Mouse (Mus musculus): ENCODE measurements around the gene Man2b1. TPM values are rescaled to one million over a fixed set of nuclear protein-coding genes. Genes with fewer than 3 reads are reported as not detected.
"Not testable (repeated sequence)": the region's sequence is repeated elsewhere in the genome, so short reads cannot be mapped to it uniquely, and the experiment has no call there.

Gene Man2b1
- polyA plus RNA-seq, 1 experiment from 2014 or later = 72.4 TPM

- H3K36me3 ChIP-seq (ENCODE audit: control insufficient read depth, insufficient read depth, low read length) = peaks cover 7% of the 10 kb centered on the region
- H3K4me1 ChIP-seq (ENCODE audit: control insufficient read depth, insufficient read depth, low read length) = no peaks in the 10 kb centered on the region
- H3K4me3 ChIP-seq (ENCODE audit: low read length) = no peak overlapping the region
- no peaks in the 10 kb centered on the region for H3K9me3 ChIP-seq (ENCODE audit: control insufficient read depth, low read length)
- WGBS = 96% methylated on average over 7 of the region's 7 CpGs
- no peaks in the 10 kb centered on the region for H3K27me3 ChIP-seq (replicated peaks; ENCODE audit: control insufficient read depth, insufficient read depth, low read length)
- ATAC-seq = no peak
- no peak overlapping the region for H3K4me2 ChIP-seq (ENCODE audit: low read depth, low read length)
- H3K9ac ChIP-seq (ENCODE audit: low read depth, low read length) = no peak overlapping the region
- H3K27ac ChIP-seq (ENCODE audit: low read length) = no peak overlapping the region
Measured at GRCm38 (mm10) chr8:85095566-85095965, 12.5 kb downstream of the Man2b1 start.

- no peak overlapping the region for H3K4me3 ChIP-seq (ENCODE audit: low read length)
- H3K27ac ChIP-seq (ENCODE audit: low read length) = no peak overlapping the region
- H3K9me3 ChIP-seq (ENCODE audit: control insufficient read depth, low read length) = no peaks in the 10 kb centered on the region
- no peaks in the 10 kb centered on the region for H3K27me3 ChIP-seq (replicated peaks; ENCODE audit: control insufficient read depth, insufficient read depth, low read length)
- peaks cover 7% of the 10 kb centered on the region for H3K36me3 ChIP-seq (ENCODE audit: control insufficient read depth, insufficient read depth, low read length)
- 92% methylated on average over 16 of the region's 16 CpGs for WGBS
- H3K4me1 ChIP-seq (ENCODE audit: control insufficient read depth, insufficient read depth, low read length) = no peaks in the 10 kb centered on the region
- H3K4me2 ChIP-seq (ENCODE audit: low read depth, low read length) = no peak overlapping the region
- ATAC-seq = no peak
- H3K9ac ChIP-seq (ENCODE audit: low read depth, low read length) = no peak overlapping the region
Measured at GRCm38 (mm10) chr8:85096196-85096595, 13.1 kb downstream of the Man2b1 start.

- no peak overlapping the region for H3K27ac ChIP-seq (ENCODE audit: low read length)
- H3K27me3 ChIP-seq (replicated peaks; ENCODE audit: control insufficient read depth, insufficient read depth, low read length) = no peaks in the 10 kb centered on the region
- no peak overlapping the region for H3K4me3 ChIP-seq (ENCODE audit: low read length)
- H3K4me2 ChIP-seq (ENCODE audit: low read depth, low read length) = no peak overlapping the region
- no peak overlapping the region for H3K9ac ChIP-seq (ENCODE audit: low read depth, low read length)
- no peaks in the 10 kb centered on the region for H3K4me1 ChIP-seq (ENCODE audit: control insufficient read depth, insufficient read depth, low read length)
- peaks cover 7% of the 10 kb centered on the region for H3K36me3 ChIP-seq (ENCODE audit: control insufficient read depth, insufficient read depth, low read length)
- 90% methylated on average over 4 of the region's 4 CpGs for WGBS
- no peak for ATAC-seq
- no peaks in the 10 kb centered on the region; the same call in 1 of the 2 replicates for H3K9me3 ChIP-seq (ENCODE audit: control insufficient read depth, low read length)
Measured at GRCm38 (mm10) chr8:85096850-85097249, 13.8 kb downstream of the Man2b1 start.

GRCm38 (mm10) chr8:85100076-85100665 lies 17.1 kb downstream of the Man2b1 start:
- 87% methylated on average over 4 of the region's 4 CpGs for WGBS
- H3K9ac ChIP-seq (ENCODE audit: low read depth, low read length) = no peak overlapping the region
- no peak for ATAC-seq

GRCm38 (mm10) chr8:85113241-85113640 lies 30.2 kb downstream of the Man2b1 start:
- H3K4me2 ChIP-seq (ENCODE audit: low read depth, low read length) = no peak overlapping the region
- H3K9me3 ChIP-seq (ENCODE audit: control insufficient read depth, low read length) = peaks cover 3% of the 10 kb centered on the region; the same call in 1 of the 2 replicates
- no peaks in the 10 kb centered on the region for H3K4me1 ChIP-seq (ENCODE audit: control insufficient read depth, insufficient read depth, low read length)
- no peaks in the 10 kb centered on the region for H3K27me3 ChIP-seq (replicated peaks; ENCODE audit: control insufficient read depth, insufficient read depth, low read length)
- no peak overlapping the region for H3K9ac ChIP-seq (ENCODE audit: low read depth, low read length)
- no peak overlapping the region for H3K27ac ChIP-seq (ENCODE audit: low read length)
- peaks cover 24% of the 10 kb centered on the region for H3K36me3 ChIP-seq (ENCODE audit: control insufficient read depth, insufficient read depth, low read length)
- 94% methylated on average over 10 of the region's 10 CpGs for WGBS
- no peak for ATAC-seq
- H3K4me3 ChIP-seq (ENCODE audit: low read length) = no peak overlapping the region

More at GRCm38 (mm10) chr8:85100076-85100665, 17.1 kb downstream of the Man2b1 start:
- Histone ChIP-seq H3K9me3 (ENCODE audit: control insufficient read depth, low read length) (no peaks in the 10 kb centered on the region; the same call in 1 of the 2 replicates), H3K27me3 (replicated peaks; ENCODE audit: control insufficient read depth, insufficient read depth, low read length) (no peaks in the 10 kb centered on the region), H3K4me3 (ENCODE audit: low read length) (no peak overlapping the region), H3K4me2 (ENCODE audit: low read depth, low read length) (no peak overlapping the region), H3K4me1 (ENCODE audit: control insufficient read depth, insufficient read depth, low read length) (no peaks in the 10 kb centered on the region), H3K27ac (ENCODE audit: low read length) (no peak overlapping the region), H3K36me3 (ENCODE audit: control insufficient read depth, insufficient read depth, low read length) (peaks cover 7% of the 10 kb centered on the region)

GRCm38 (mm10) chr8:85115501-85115900 lies 32.4 kb downstream of the Man2b1 start:
- 0 out of 2 replicates have a peak, but pooled peaks cover 3% of the 10 kb centered on the region for H3K4me1 ChIP-seq (ENCODE audit: control insufficient read depth, insufficient read depth, low read length)
- H3K27me3 ChIP-seq (replicated peaks; ENCODE audit: control insufficient read depth, insufficient read depth, low read length) = no peaks in the 10 kb centered on the region
- H3K27ac ChIP-seq (ENCODE audit: low read length) = no peak overlapping the region
- H3K9ac ChIP-seq (ENCODE audit: low read depth, low read length) = no peak overlapping the region
- 85% methylated on average over 4 of the region's 4 CpGs for WGBS
- peaks cover 14% of the 10 kb centered on the region for H3K36me3 ChIP-seq (ENCODE audit: control insufficient read depth, insufficient read depth, low read length)
- ATAC-seq = no peak
- H3K4me2 ChIP-seq (ENCODE audit: low read depth, low read length) = no peak overlapping the region
- H3K9me3 ChIP-seq (ENCODE audit: control insufficient read depth, low read length) = no peaks in the 10 kb centered on the region
- no peak overlapping the region for H3K4me3 ChIP-seq (ENCODE audit: low read length)

GRCm38 (mm10) chr8:85116984-85117383 lies 33.9 kb downstream of the Man2b1 start:
- no peak overlapping the region for H3K4me2 ChIP-seq (ENCODE audit: low read depth, low read length)
- H3K36me3 ChIP-seq (ENCODE audit: control insufficient read depth, insufficient read depth, low read length) = peaks cover 3% of the 10 kb centered on the region; the same call in 1 of the 2 replicates
- no peak overlapping the region for H3K9ac ChIP-seq (ENCODE audit: low read depth, low read length)
- 0 out of 2 replicates have a peak, but pooled peaks cover 3% of the 10 kb centered on the region for H3K4me1 ChIP-seq (ENCODE audit: control insufficient read depth, insufficient read depth, low read length)
- 65% methylated on average over 7 of the region's 7 CpGs for WGBS
- H3K9me3 ChIP-seq (ENCODE audit: control insufficient read depth, low read length) = no peaks in the 10 kb centered on the region
- ATAC-seq = no peak
- H3K4me3 ChIP-seq (ENCODE audit: low read length) = no peak overlapping the region
- H3K27me3 ChIP-seq (replicated peaks; ENCODE audit: control insufficient read depth, insufficient read depth, low read length) = no peaks in the 10 kb centered on the region
- no peak overlapping the region for H3K27ac ChIP-seq (ENCODE audit: low read length)

GRCm38 (mm10) chr8:85119052-85119981 lies 36.2 kb downstream of the Man2b1 start:
- no peaks in the 10 kb centered on the region for H3K9me3 ChIP-seq (ENCODE audit: control insufficient read depth, low read length)
- peak; percentile 97 for ATAC-seq
- H3K4me3 ChIP-seq (ENCODE audit: low read length) = peak overlapping the region; percentile 57
- 0 out of 2 replicates have a peak, but pooled peaks cover 3% of the 10 kb centered on the region for H3K4me1 ChIP-seq (ENCODE audit: control insufficient read depth, insufficient read depth, low read length)
- H3K9ac ChIP-seq (ENCODE audit: low read depth, low read length) = peak overlapping the region; percentile 74
- H3K27ac ChIP-seq (ENCODE audit: low read length) = peak overlapping the region; percentile 35
- H3K36me3 ChIP-seq (ENCODE audit: control insufficient read depth, insufficient read depth, low read length) = 0 out of 2 replicates have a peak, but pooled peaks cover 2% of the 10 kb centered on the region
- WGBS = 6% methylated on average over 37 of the region's 37 CpGs
- no peaks in the 10 kb centered on the region for H3K27me3 ChIP-seq (replicated peaks; ENCODE audit: control insufficient read depth, insufficient read depth, low read length)
- peak overlapping the region; percentile 49 for H3K4me2 ChIP-seq (ENCODE audit: low read depth, low read length)

- H3K36me3 ChIP-seq (ENCODE audit: control insufficient read depth, insufficient read depth, low read length); H3K4me3 ChIP-seq (ENCODE audit: low read length); H3K9ac ChIP-seq (ENCODE audit: low read depth, low read length); ATAC-seq; H3K4me1 ChIP-seq (ENCODE audit: control insufficient read depth, insufficient read depth, low read length); H3K4me2 ChIP-seq (ENCODE audit: low read depth, low read length); H3K27me3 ChIP-seq (replicated peaks; ENCODE audit: control insufficient read depth, insufficient read depth, low read length); H3K9me3 ChIP-seq (ENCODE audit: control insufficient read depth, low read length); H3K27ac ChIP-seq (ENCODE audit: low read length): not testable (repeated sequence)
- WGBS = 81% methylated on average over 5 of the region's 5 CpGs
Measured at GRCm38 (mm10) chr8:85120251-85120650, 37.2 kb downstream of the Man2b1 start.

All from intestine, embryonic 16.5 days (tissue).